Mouse (Mus musculus): ENCODE measurements around the gene Gm20219. TPM values are rescaled to one million over a fixed set of nuclear protein-coding genes. Genes with fewer than 3 reads are reported as not detected.

The Gm20219 gene
- polyA plus RNA-seq (2015; fragmentation: Nextera tagmentation; extraction: Ambion mirVana): 0.51 and 0.92 TPM in 2 replicates

GRCm38 (mm10) chr17:56554122-56554551 is at the start of gene Gm20219:
Gm20219 (minus strand) TSS chr17:56554387.
- Histone ChIP-seq H3K36me3 (ENCODE audit: control insufficient read depth, insufficient read depth) (no peaks in the 10 kb centered on the region), H3K27ac (ENCODE audit: low read length) (no peak within 1 kb of the TSS), H3K27me3 (replicated peaks; ENCODE audit: control insufficient read depth, insufficient read depth, low read length) (no peaks in the 10 kb centered on the region), H3K4me3 (replicated peaks; ENCODE audit: low read length) (no peak within 1 kb of the TSS), H3K9ac (replicated peaks; ENCODE audit: low read depth, low read length) (no peak within 1 kb of the TSS), H3K4me2 (ENCODE audit: low read length) (no peak within 1 kb of the TSS), H3K9me3 (ENCODE audit: control insufficient read depth, low read length) (no peaks in the 10 kb centered on the region), H3K4me1 (replicated peaks; ENCODE audit: control insufficient read depth, insufficient read depth, low read length) (peaks cover 22% of the 10 kb centered on the region)
- WGBS: 86% methylated on average over 20 of the region's 20 CpGs
- ATAC-seq: no peak

GRCm38 (mm10) chr17:56604070-56604380 is 49.8 kb upstream of the Gm20219 start:
- H3K27ac ChIP-seq (ENCODE audit: low read length): no peak overlapping the region
- ATAC-seq: no peak
- H3K9ac ChIP-seq (replicated peaks; ENCODE audit: low read depth, low read length): no peak overlapping the region
- peaks cover 11% of the 10 kb centered on the region for H3K4me1 ChIP-seq (replicated peaks; ENCODE audit: control insufficient read depth, insufficient read depth, low read length)
- H3K36me3 ChIP-seq (ENCODE audit: control insufficient read depth, insufficient read depth): peaks cover 69% of the 10 kb centered on the region
- H3K4me3 ChIP-seq (replicated peaks; ENCODE audit: low read length): no peak overlapping the region
- 90% methylated on average over 9 of the region's 9 CpGs for WGBS
- H3K27me3 ChIP-seq (replicated peaks; ENCODE audit: control insufficient read depth, insufficient read depth, low read length): no peaks in the 10 kb centered on the region
- no peak overlapping the region for H3K4me2 ChIP-seq (ENCODE audit: low read length)
- no peaks in the 10 kb centered on the region for H3K9me3 ChIP-seq (ENCODE audit: control insufficient read depth, low read length)

- Histone ChIP-seq H3K4me1 (replicated peaks; ENCODE audit: control insufficient read depth, insufficient read depth, low read length) (peaks cover 5% of the 10 kb centered on the region), H3K36me3 (ENCODE audit: control insufficient read depth, insufficient read depth) (peaks cover 69% of the 10 kb centered on the region), H3K4me3 (replicated peaks; ENCODE audit: low read length) (no peak overlapping the region), H3K9me3 (ENCODE audit: control insufficient read depth, low read length) (no peaks in the 10 kb centered on the region), H3K27me3 (replicated peaks; ENCODE audit: control insufficient read depth, insufficient read depth, low read length) (no peaks in the 10 kb centered on the region), H3K9ac (replicated peaks; ENCODE audit: low read depth, low read length) (no peak overlapping the region), H3K4me2 (ENCODE audit: low read length) (no peak overlapping the region), H3K27ac (ENCODE audit: low read length) (no peak overlapping the region)
- no peak for ATAC-seq
- WGBS: 94% methylated on average over 28 of the region's 28 CpGs
Measured at GRCm38 (mm10) chr17:56603186-56604069, 49.2 kb upstream of the Gm20219 start.

GRCm38 (mm10) chr17:56593527-56594271 is 39.5 kb upstream of the Gm20219 start:
- peaks cover 55% of the 10 kb centered on the region for H3K36me3 ChIP-seq (ENCODE audit: control insufficient read depth, insufficient read depth)
- H3K4me1 ChIP-seq (replicated peaks; ENCODE audit: control insufficient read depth, insufficient read depth, low read length): peaks cover 3% of the 10 kb centered on the region; the same call in 1 of the 2 replicates
- no peak overlapping the region for H3K9ac ChIP-seq (replicated peaks; ENCODE audit: low read depth, low read length)
- no peaks in the 10 kb centered on the region for H3K27me3 ChIP-seq (replicated peaks; ENCODE audit: control insufficient read depth, insufficient read depth, low read length)
- H3K4me3 ChIP-seq (replicated peaks; ENCODE audit: low read length): no peak overlapping the region
- no peak overlapping the region for H3K27ac ChIP-seq (ENCODE audit: low read length)
- 85% methylated on average over 8 of the region's 8 CpGs for WGBS
- H3K9me3 ChIP-seq (ENCODE audit: control insufficient read depth, low read length): no peaks in the 10 kb centered on the region
- no peak for ATAC-seq
- no peak overlapping the region for H3K4me2 ChIP-seq (ENCODE audit: low read length)

GRCm38 (mm10) chr17:56592553-56592952 is 38.4 kb upstream of the Gm20219 start:
- no peak overlapping the region for H3K27ac ChIP-seq (ENCODE audit: low read length)
- H3K27me3 ChIP-seq (replicated peaks; ENCODE audit: control insufficient read depth, insufficient read depth, low read length): no peaks in the 10 kb centered on the region
- H3K4me3 ChIP-seq (replicated peaks; ENCODE audit: low read length): no peak overlapping the region
- no peak overlapping the region for H3K4me2 ChIP-seq (ENCODE audit: low read length)
- H3K36me3 ChIP-seq (ENCODE audit: control insufficient read depth, insufficient read depth): peaks cover 52% of the 10 kb centered on the region
- peaks cover 9% of the 10 kb centered on the region for H3K4me1 ChIP-seq (replicated peaks; ENCODE audit: control insufficient read depth, insufficient read depth, low read length)
- no peak for ATAC-seq
- H3K9ac ChIP-seq (replicated peaks; ENCODE audit: low read depth, low read length): no peak overlapping the region
- H3K9me3 ChIP-seq (ENCODE audit: control insufficient read depth, low read length): no peaks in the 10 kb centered on the region

GRCm38 (mm10) chr17:56588921-56589320 is 34.7 kb upstream of the Gm20219 start:
- no peak overlapping the region for H3K4me2 ChIP-seq (ENCODE audit: low read length)
- no peak for ATAC-seq
- H3K9ac ChIP-seq (replicated peaks; ENCODE audit: low read depth, low read length): no peak overlapping the region
- H3K4me3 ChIP-seq (replicated peaks; ENCODE audit: low read length): no peak overlapping the region
- WGBS: 95% methylated on average over 4 of the region's 4 CpGs
- no peaks in the 10 kb centered on the region for H3K9me3 ChIP-seq (ENCODE audit: control insufficient read depth, low read length)
- H3K27me3 ChIP-seq (replicated peaks; ENCODE audit: control insufficient read depth, insufficient read depth, low read length): no peaks in the 10 kb centered on the region
- H3K27ac ChIP-seq (ENCODE audit: low read length): no peak overlapping the region
- H3K4me1 ChIP-seq (replicated peaks; ENCODE audit: control insufficient read depth, insufficient read depth, low read length): peaks cover 28% of the 10 kb centered on the region
- H3K36me3 ChIP-seq (ENCODE audit: control insufficient read depth, insufficient read depth): peaks cover 19% of the 10 kb centered on the region

GRCm38 (mm10) chr17:56587773-56588172 is 33.6 kb upstream of the Gm20219 start:
- Histone ChIP-seq H3K4me3 (replicated peaks; ENCODE audit: low read length) (no peak overlapping the region), H3K9ac (replicated peaks; ENCODE audit: low read depth, low read length) (no peak overlapping the region), H3K4me1 (replicated peaks; ENCODE audit: control insufficient read depth, insufficient read depth, low read length) (peaks cover 37% of the 10 kb centered on the region), H3K36me3 (ENCODE audit: control insufficient read depth, insufficient read depth) (peaks cover 15% of the 10 kb centered on the region), H3K27me3 (replicated peaks; ENCODE audit: control insufficient read depth, insufficient read depth, low read length) (no peaks in the 10 kb centered on the region), H3K27ac (ENCODE audit: low read length) (no peak overlapping the region), H3K4me2 (ENCODE audit: low read length) (no peak overlapping the region), H3K9me3 (ENCODE audit: control insufficient read depth, low read length) (no peaks in the 10 kb centered on the region)
- no peak for ATAC-seq
- WGBS: 85% methylated on average over 1 of the region's 1 CpGs

GRCm38 (mm10) chr17:56585171-56585821 is 31.1 kb upstream of the Gm20219 start:
- H3K36me3 ChIP-seq (ENCODE audit: control insufficient read depth, insufficient read depth): peaks cover 18% of the 10 kb centered on the region
- ATAC-seq: peak; percentile 9
- H3K4me3 ChIP-seq (replicated peaks; ENCODE audit: low read length): peak overlapping the region; percentile 87
- no peaks in the 10 kb centered on the region for H3K9me3 ChIP-seq (ENCODE audit: control insufficient read depth, low read length)
- H3K27ac ChIP-seq (ENCODE audit: low read length): peak overlapping the region; percentile 95
- H3K27me3 ChIP-seq (replicated peaks; ENCODE audit: control insufficient read depth, insufficient read depth, low read length): no peaks in the 10 kb centered on the region
- under 1% methylated on average over 61 of the region's 61 CpGs for WGBS
- peak overlapping the region; percentile 98 for H3K4me2 ChIP-seq (ENCODE audit: low read length)
- H3K9ac ChIP-seq (replicated peaks; ENCODE audit: low read depth, low read length): peak overlapping the region; percentile 85
- peaks cover 53% of the 10 kb centered on the region for H3K4me1 ChIP-seq (replicated peaks; ENCODE audit: control insufficient read depth, insufficient read depth, low read length)
